ENCODE assay signal across 26 mouse cellular contexts in the genomic region with DNA sequence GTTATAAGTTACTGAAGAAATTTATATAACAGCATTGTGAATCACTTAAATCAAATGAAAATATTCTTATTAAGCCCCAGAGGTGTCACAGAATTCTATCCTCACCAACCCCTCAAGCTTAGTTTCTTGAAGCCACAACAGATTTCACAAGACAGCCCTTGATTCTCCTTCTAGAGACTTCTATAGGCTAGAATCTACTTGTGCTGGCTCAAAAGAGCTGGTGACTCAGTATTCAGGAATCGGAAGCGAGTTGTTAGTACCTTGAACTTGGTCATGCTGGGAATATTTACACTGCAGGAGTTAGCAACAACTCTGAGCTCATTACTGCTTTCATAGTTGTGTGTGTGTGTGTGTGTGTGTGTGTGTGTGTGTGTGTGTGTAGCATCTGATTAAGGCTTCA. TPM values are rescaled to one million over a fixed set of nuclear protein-coding genes. Genes with fewer than 3 reads are reported as not detected.
A peak's percentile ranks its signal among the peaks of the same experiment; 100 is the strongest.
DNase-seq lines count a peak whose midpoint lies in the region; ATAC-seq and TF ChIP-seq lines count a peak whose summit lies in the region.
"Had no signal": no experiment of that assay in that cellular context is flagged by ENCODE, and none has a peak within 500 bp of the region (broad histone marks: within the 10 kb centered on the region; RNA-seq: fewer than 3 reads in every experiment).

No protein-coding gene starts in this region.

- H3K9me3 ChIP-seq in intestine, postnatal 0 days (ENCODE audit: control insufficient read depth) = no peaks in the 10 kb centered on the region
- H3K9me3 ChIP-seq: embryonic facial prominence, embryonic 13.5 days; embryonic facial prominence, embryonic 15.5 days; forebrain, embryonic 13.5 days; forebrain, embryonic 15.5 days had no signal

- DNase-seq in 3T3-L1 (ENCODE audit: low read depth, low spot score) = peak; percentile 81
- DNase-seq in NIH3T3 (ENCODE audit: low read depth) = peak; percentile 70
- no peak for DNase-seq in spleen, postnatal 36 days (ENCODE audit: low spot score in 2 of 2)
- DNase-seq in natural killer cell, adult 2 months (ENCODE audit: low spot score in 2 of 2) = no peak
- DNase-seq in adrenal gland, postnatal 25 days = no peak
- DNase-seq: adrenal gland, adult 8-10 months; adrenal gland, postnatal 14 days; B cell, adult 2 months; cerebellum, adult 11 months; cerebellum, adult 18-20 months; cerebellum, adult 8-10 months; cerebellum, adult 9-11 months; cerebellum, postnatal 14 days; cerebellum, postnatal 36 days; embryo, embryonic 11 days; forebrain, postnatal 0 days had no signal

- peak overlapping the region; percentile 18; the same call in 1 of the 2 replicates for H3K27ac ChIP-seq in embryonic fibroblast, embryonic 13.5 days (ENCODE audit: insufficient read depth, low read length)
- H3K27ac ChIP-seq in intestine, postnatal 0 days (ENCODE audit: low read depth, low read length) = no peak overlapping the region
- H3K27ac ChIP-seq: embryonic facial prominence, embryonic 13.5 days; embryonic facial prominence, embryonic 15.5 days; forebrain, embryonic 13.5 days; forebrain, embryonic 15.5 days had no signal

- no peak for ATAC-seq in intestine, postnatal 0 days
- ATAC-seq: activated CD4-positive, CD25-positive, alpha-beta regulatory T cell, adult 4 months; forebrain, embryonic 13.5 days; forebrain, embryonic 15.5 days; forebrain, postnatal 0 days had no signal

- no peak overlapping the region for H3K4me3 ChIP-seq in C2C12 (ENCODE audit: insufficient read depth, poor library complexity, severe bottlenecking)
- no peak overlapping the region for H3K4me3 ChIP-seq in embryonic fibroblast, embryonic 13.5 days (ENCODE audit: insufficient read depth, low read length)
- H3K4me3 ChIP-seq in intestine, postnatal 0 days (ENCODE audit: low read depth, low read length) = no peak overlapping the region
- H3K4me3 ChIP-seq: embryonic facial prominence, embryonic 13.5 days; embryonic facial prominence, embryonic 15.5 days; forebrain, embryonic 13.5 days; forebrain, embryonic 15.5 days had no signal

- H3K9ac ChIP-seq in intestine, postnatal 0 days (ENCODE audit: low read depth, low read length) = no peak overlapping the region
- H3K9ac ChIP-seq: embryonic facial prominence, embryonic 13.5 days; embryonic facial prominence, embryonic 15.5 days; forebrain, embryonic 13.5 days; forebrain, embryonic 15.5 days; forebrain, postnatal 0 days had no signal

- TF ChIP-seq POLR2A in embryonic fibroblast, embryonic 13.5 days (IDR thresholded peaks at IDR 0.05; ENCODE audit: low read depth, low read length) = no peak

- H3K79me2 ChIP-seq in C2C12 (ENCODE audit: control insufficient read depth, insufficient read depth) = no peaks in the 10 kb centered on the region

- H3K4me2 ChIP-seq in intestine, postnatal 0 days (replicated peaks; ENCODE audit: low read depth) = no peak overlapping the region
- H3K4me2 ChIP-seq: embryonic facial prominence, embryonic 13.5 days; embryonic facial prominence, embryonic 15.5 days; forebrain, embryonic 13.5 days; forebrain, embryonic 15.5 days had no signal

- no peaks in the 10 kb centered on the region for H3K27me3 ChIP-seq in C2C12 (ENCODE audit: control insufficient read depth, insufficient read depth, insufficient read length)
- H3K27me3 ChIP-seq in intestine, postnatal 0 days (replicated peaks; ENCODE audit: control insufficient read depth, insufficient read depth, low read length) = no peaks in the 10 kb centered on the region
- H3K27me3 ChIP-seq: embryonic facial prominence, embryonic 13.5 days; embryonic facial prominence, embryonic 15.5 days; forebrain, embryonic 15.5 days had no signal

- no peaks in the 10 kb centered on the region for H3K79me3 ChIP-seq in C2C12 (ENCODE audit: low read depth)

- H3ac ChIP-seq in C2C12 (ENCODE audit: control insufficient read depth, insufficient read length, low read depth) = no peak overlapping the region

- no peaks in the 10 kb centered on the region for H3K36me3 ChIP-seq in C2C12 (ENCODE audit: control insufficient read depth, insufficient read depth)
- H3K36me3 ChIP-seq in intestine, postnatal 0 days (ENCODE audit: control insufficient read depth, insufficient read depth) = no peaks in the 10 kb centered on the region
- H3K36me3 ChIP-seq: embryonic facial prominence, embryonic 13.5 days; embryonic facial prominence, embryonic 15.5 days; forebrain, embryonic 15.5 days had no signal

- TF ChIP-seq CTCF in C2C12 (IDR thresholded peaks at IDR 0.05; ENCODE audit: control insufficient read depth, insufficient read depth, insufficient read length) = no peak
- TF ChIP-seq CTCF in embryonic fibroblast, embryonic 13.5 days (IDR thresholded peaks at IDR 0.05; ENCODE audit: borderline replicate concordance, insufficient read depth, low read length) = no peak
- TF ChIP-seq CTCF in intestine, postnatal 0 days (IDR thresholded peaks at IDR 0.05; ENCODE audit: low read depth) = no peak

- H3K4me1 ChIP-seq in embryonic fibroblast, embryonic 13.5 days (ENCODE audit: control insufficient read depth, insufficient read depth, low read length) = peaks cover 17% of the 10 kb centered on the region
- no peaks in the 10 kb centered on the region for H3K4me1 ChIP-seq in intestine, postnatal 0 days (replicated peaks; ENCODE audit: control insufficient read depth, insufficient read depth, low read length)
- H3K4me1 ChIP-seq: embryonic facial prominence, embryonic 13.5 days; embryonic facial prominence, embryonic 15.5 days; forebrain, embryonic 15.5 days had no signal

- WGBS in intestine, postnatal 0 days = 73% methylated on average over 2 of the region's 2 CpGs

TF ChIP-seq in C2C12, 6 proteins besides CTCF, POLR2A, EP300 and RAD21:
- no peak for TF ChIP-seq MYOG (IDR thresholded peaks at IDR 0.05; ENCODE audit: control insufficient read depth, extremely low read depth, insufficient read length)
- TF ChIP-seq CEBPB (IDR thresholded peaks at IDR 0.05; ENCODE audit: low read depth) = peak; percentile 59

RNA-seq across cellular contexts. Expression of a gene that starts 41.8 kb away (rescaled TPM):
- polyA plus RNA-seq in C2C12 (2012; fragmentation: generic; extraction: Trizol) = not detected
- not detected in 2 replicates for polyA plus RNA-seq in embryonic fibroblast, embryonic 13.5 days (2011; ENCODE audit: insufficient read length, low read depth, missing spikeins)
- 4.9 and 5.7 TPM in 2 replicates for polyA plus RNA-seq in intestine, postnatal 0 days (2015; fragmentation: Nextera tagmentation; extraction: Ambion mirVana)
- total RNA-seq in adrenal gland, postnatal 25 days (2021) = 2.0 and 4.5 TPM in 2 replicates
- total RNA-seq: common myeloid progenitor, adult 5-6 weeks; MEL had no signal
- polyA plus RNA-seq: activated CD4-positive, CD25-positive, alpha-beta regulatory T cell, adult 4 months had no signal

Comparison
In these comparisons a context has a peak if more than half of its experiments do, and no peak if none do; other contexts are left out.
1. DNase-seq: peak in 3T3-L1 (single experiment) and NIH3T3 (single experiment); none in spleen, postnatal 36 days (0 of 2), natural killer cell, adult 2 months (0 of 2) and adrenal gland, postnatal 25 days (single experiment).